Mouse (Mus musculus): ENCODE measurements around the gene Pds5b. TPM values are rescaled to one million over a fixed set of nuclear protein-coding genes. Genes with fewer than 3 reads are reported as not detected.
"Not testable (repeated sequence)": the region's sequence is repeated elsewhere in the genome, so short reads cannot be mapped to it uniquely, and the experiment has no call there.

The Pds5b gene
- polyA plus RNA-seq, 1 experiment, result 0.13 TPM

DNA sequence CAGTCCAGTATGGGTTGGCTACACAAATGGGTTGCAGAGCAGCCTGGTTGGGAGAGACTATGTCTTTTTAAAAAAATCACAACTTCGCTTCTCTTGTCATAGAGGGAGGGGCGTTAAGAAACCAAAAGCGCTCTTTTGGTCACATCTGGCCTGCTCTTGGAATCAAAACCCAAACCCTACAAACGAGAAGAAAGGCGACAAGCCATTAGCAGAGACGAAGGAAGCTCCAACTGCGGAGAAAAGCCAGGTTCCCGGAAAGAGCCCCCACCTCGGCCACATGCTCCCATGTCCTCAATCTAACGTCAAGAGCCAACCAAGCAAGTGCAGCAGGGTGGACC lies 8.8 kb upstream of the Pds5b start:
- Histone ChIP-seq H3K27me3 (ENCODE audit: control insufficient read depth) (peaks cover 3% of the 10 kb centered on the region), H3K4me3 (replicated peaks) (peak overlapping the region; percentile 97), H3K9me3 (ENCODE audit: control insufficient read depth, low read length) (no peaks in the 10 kb centered on the region), H3K4me1 (ENCODE audit: control insufficient read depth) (peaks cover 32% of the 10 kb centered on the region), H3K36me3 (ENCODE audit: control insufficient read depth) (peaks cover 37% of the 10 kb centered on the region)
- TF ChIP-seq GATA1 (IDR thresholded peaks at IDR 0.05; ENCODE audit: low read length) (no peak), TAL1 (IDR thresholded peaks at IDR 0.05; ENCODE audit: low read length) (no peak)

DNA sequence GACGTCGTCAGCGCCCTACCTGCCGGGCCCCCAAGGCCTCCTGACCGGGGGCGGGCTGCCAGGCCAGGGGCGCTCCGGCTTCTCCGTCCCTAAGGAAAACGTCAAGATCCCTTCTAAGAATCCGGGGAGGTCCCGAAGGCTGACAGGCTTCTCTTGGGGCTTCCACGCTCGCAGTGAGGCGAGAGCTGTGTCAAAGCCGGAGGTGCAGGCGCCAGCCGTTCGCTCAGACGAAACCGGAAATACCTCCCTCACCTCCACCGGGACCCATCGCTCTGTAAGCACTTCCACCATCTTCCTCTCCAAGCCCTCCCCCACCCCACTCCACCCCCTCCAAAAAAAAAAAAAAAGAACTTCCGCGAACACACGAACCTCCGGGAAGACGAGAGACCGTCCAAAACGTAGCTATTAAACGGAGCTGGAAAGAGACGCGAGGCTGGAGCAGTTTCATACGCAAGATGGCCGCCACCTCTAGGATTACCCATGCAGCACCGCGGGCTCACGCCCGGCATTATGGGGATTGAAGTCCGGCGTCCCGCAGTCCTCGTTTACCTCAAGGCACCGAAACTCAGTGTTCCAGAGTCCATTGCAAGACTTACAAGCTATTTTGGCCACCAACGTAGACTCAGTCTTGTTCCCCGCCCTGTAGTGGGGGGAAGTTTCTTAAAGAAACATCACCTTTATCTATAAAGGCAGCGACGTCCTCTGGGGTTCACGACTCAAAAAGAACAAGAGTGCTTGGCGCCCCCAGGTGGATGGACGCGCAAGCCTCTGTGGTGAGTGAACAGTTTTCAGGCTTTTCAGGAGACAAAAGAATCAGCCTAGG lies 8.2 kb upstream of the Pds5b start:
- Histone ChIP-seq H3K9me3 (ENCODE audit: control insufficient read depth, low read length) (no peaks in the 10 kb centered on the region), H3K36me3 (ENCODE audit: control insufficient read depth) (peaks cover 32% of the 10 kb centered on the region), H3K27me3 (ENCODE audit: control insufficient read depth) (peaks cover 3% of the 10 kb centered on the region), H3K4me3 (replicated peaks) (peak overlapping the region; percentile 97), H3K4me1 (ENCODE audit: control insufficient read depth) (peaks cover 29% of the 10 kb centered on the region)
- TF ChIP-seq GATA1 (IDR thresholded peaks at IDR 0.05; ENCODE audit: low read length) (no peak), TAL1 (IDR thresholded peaks at IDR 0.05; ENCODE audit: low read length) (no peak)

DNA sequence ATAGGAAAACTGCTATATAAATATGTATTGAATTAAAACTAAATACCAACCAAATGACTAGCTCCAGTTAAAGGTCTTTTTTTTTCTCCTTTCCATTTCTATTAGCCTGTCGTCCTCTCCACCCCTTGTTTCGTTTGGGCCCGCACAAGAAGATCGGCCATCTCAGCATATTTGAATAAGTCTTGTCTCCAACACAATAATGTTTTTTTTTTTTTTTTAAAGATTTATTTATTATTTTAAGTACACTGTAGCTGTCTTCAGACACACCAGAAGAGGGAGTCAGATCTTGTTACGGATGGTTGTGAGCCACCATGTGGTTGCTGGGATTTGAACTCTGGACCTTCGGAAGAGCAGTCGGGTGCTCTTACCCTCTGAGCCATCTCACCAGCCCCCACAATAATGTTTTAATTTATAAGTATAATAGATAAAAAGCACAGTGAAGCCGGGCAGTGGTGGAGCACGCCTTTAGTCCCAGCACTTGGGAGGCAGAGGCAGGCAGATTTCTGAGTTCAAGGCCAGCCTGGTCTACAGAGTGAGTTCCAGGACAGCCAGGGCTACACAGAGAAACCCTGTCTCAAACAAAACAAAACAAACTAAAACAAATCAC lies 7.3 kb upstream of the Pds5b start, which contains the start of gene N4bp2l2:
N4bp2l2 (minus strand) TSS at position 51 of the 607 bp plus-strand sequence.
- not testable (repeated sequence) for H3K27me3 ChIP-seq (ENCODE audit: control insufficient read depth); H3K9me3 ChIP-seq (ENCODE audit: control insufficient read depth, low read length)
- Histone ChIP-seq H3K4me3 (replicated peaks) (peak within 1 kb of the TSS; percentile 97), H3K4me1 (ENCODE audit: control insufficient read depth) (peaks cover 23% of the 10 kb centered on the region), H3K36me3 (ENCODE audit: control insufficient read depth) (peaks cover 23% of the 10 kb centered on the region)

- Histone ChIP-seq H3K4me3 (replicated peaks) (no peak overlapping the region), H3K4me1 (ENCODE audit: control insufficient read depth) (peaks cover 21% of the 10 kb centered on the region), H3K9me3 (ENCODE audit: control insufficient read depth, low read length) (no peaks in the 10 kb centered on the region), H3K27me3 (ENCODE audit: control insufficient read depth) (peaks cover 3% of the 10 kb centered on the region), H3K36me3 (ENCODE audit: control insufficient read depth) (peaks cover 2% of the 10 kb centered on the region)
- TF ChIP-seq TAL1 (IDR thresholded peaks at IDR 0.05; ENCODE audit: low read length), result no peak
- TF ChIP-seq GATA1 (IDR thresholded peaks at IDR 0.05; ENCODE audit: low read length), result no peak
Observed at GRCm38 (mm10) chr5:150668731-150669130, 4.8 kb upstream of the Pds5b start.

DNA sequence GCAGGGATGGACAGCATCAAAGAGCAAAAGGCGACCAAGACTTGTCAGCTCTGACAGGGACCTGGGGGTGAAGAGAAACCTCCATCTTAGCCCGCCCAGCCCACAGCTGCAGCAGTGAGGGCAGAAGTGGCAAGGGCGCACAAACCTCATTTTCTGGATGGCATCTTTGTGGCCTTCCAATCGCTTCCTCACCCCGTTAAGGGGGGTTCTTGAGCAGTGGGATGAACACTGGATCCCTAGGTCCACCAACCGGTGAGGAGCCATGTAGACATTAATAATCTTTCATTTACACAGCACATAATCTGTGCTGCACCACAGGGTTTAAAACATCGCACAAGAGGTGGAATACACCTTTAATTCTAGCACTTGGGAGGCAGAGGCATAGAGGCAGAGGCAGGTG lies 1.2 kb upstream of the Pds5b start:
- Histone ChIP-seq H3K27me3 (ENCODE audit: control insufficient read depth) (peaks cover 3% of the 10 kb centered on the region), H3K4me1 (ENCODE audit: control insufficient read depth) (peaks cover 30% of the 10 kb centered on the region), H3K4me3 (replicated peaks) (no peak overlapping the region), H3K36me3 (ENCODE audit: control insufficient read depth) (no peaks in the 10 kb centered on the region; the same call in 1 of the 2 replicates), H3K9me3 (ENCODE audit: control insufficient read depth, low read length) (no peaks in the 10 kb centered on the region)
- no peak for TF ChIP-seq TAL1 (IDR thresholded peaks at IDR 0.05; ENCODE audit: low read length)
- TF ChIP-seq GATA1 (IDR thresholded peaks at IDR 0.05; ENCODE audit: low read length), result no peak

DNA sequence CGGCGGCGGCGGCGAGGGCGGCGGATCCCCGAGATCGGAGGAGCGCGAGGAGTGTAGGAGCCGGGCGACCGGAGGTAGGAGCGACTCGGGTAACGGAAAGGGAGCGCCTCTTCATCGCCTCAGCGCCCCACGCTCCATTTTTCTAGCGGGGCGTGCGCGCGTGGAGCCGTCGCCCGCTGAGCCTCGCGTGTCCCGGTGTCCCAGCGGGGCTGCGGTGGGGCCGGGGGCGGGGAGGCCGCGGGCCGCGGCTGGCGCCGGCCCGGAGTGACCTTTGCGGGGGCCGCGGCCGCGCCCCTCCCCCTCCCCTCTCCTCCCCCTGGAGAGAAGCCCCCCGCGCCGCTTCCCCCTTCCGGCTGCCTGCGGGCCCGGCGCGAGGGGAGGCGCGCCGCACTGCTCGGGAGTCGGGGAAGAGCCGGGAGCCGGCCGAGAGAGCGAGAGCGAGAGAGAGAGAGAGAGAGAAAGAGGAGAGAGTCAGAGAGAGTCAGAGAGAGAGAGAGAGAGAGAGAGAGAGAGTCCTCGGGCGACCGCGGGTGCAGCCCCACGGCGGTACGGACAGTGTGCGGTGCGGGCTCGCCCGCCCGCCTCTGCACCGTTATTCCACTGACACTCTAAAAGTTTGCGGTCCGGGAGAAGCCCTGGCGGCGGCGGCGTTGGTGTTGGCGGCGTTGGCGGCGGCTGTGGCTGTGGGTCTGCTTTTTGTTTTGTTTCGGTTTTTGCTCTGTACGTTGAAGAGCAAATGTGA lies 512 bp downstream of the Pds5b start:
- Histone ChIP-seq H3K9me3 (ENCODE audit: control insufficient read depth, low read length) (no peaks in the 10 kb centered on the region), H3K36me3 (ENCODE audit: control insufficient read depth) (peaks cover 3% of the 10 kb centered on the region), H3K4me3 (replicated peaks) (peak overlapping the region; percentile 92), H3K4me1 (ENCODE audit: control insufficient read depth) (peaks cover 34% of the 10 kb centered on the region), H3K27me3 (ENCODE audit: control insufficient read depth) (no peaks in the 10 kb centered on the region)
- TF ChIP-seq TAL1 (IDR thresholded peaks at IDR 0.05; ENCODE audit: low read length), result no peak
- no peak for TF ChIP-seq GATA1 (IDR thresholded peaks at IDR 0.05; ENCODE audit: low read length)

- Histone ChIP-seq H3K36me3 (ENCODE audit: control insufficient read depth) (peaks cover 4% of the 10 kb centered on the region), H3K9me3 (ENCODE audit: control insufficient read depth, low read length) (no peaks in the 10 kb centered on the region), H3K4me3 (replicated peaks) (peak overlapping the region; percentile 92), H3K4me1 (ENCODE audit: control insufficient read depth) (peaks cover 38% of the 10 kb centered on the region), H3K27me3 (ENCODE audit: control insufficient read depth) (no peaks in the 10 kb centered on the region)
- no peak for TF ChIP-seq GATA1 (IDR thresholded peaks at IDR 0.05; ENCODE audit: low read length)
- no peak for TF ChIP-seq TAL1 (IDR thresholded peaks at IDR 0.05; ENCODE audit: low read length)
Observed at GRCm38 (mm10) chr5:150674866-150675265, 1.3 kb downstream of the Pds5b start.

GRCm38 (mm10) chr5:150682862-150683261 lies 9.3 kb downstream of the Pds5b start:
- not testable (repeated sequence) for H3K27me3 ChIP-seq (ENCODE audit: control insufficient read depth); H3K4me3 ChIP-seq (replicated peaks); H3K36me3 ChIP-seq (ENCODE audit: control insufficient read depth); H3K9me3 ChIP-seq (ENCODE audit: control insufficient read depth, low read length)
- peaks cover 19% of the 10 kb centered on the region for H3K4me1 ChIP-seq (ENCODE audit: control insufficient read depth)

GRCm38 (mm10) chr5:150690685-150691084 lies 17.1 kb downstream of the Pds5b start:
- no peak overlapping the region for H3K4me3 ChIP-seq (replicated peaks)
- no peaks in the 10 kb centered on the region for H3K27me3 ChIP-seq (ENCODE audit: control insufficient read depth)
- no peak for TF ChIP-seq GATA1 (IDR thresholded peaks at IDR 0.05; ENCODE audit: low read length)
- no peak for TF ChIP-seq TAL1 (IDR thresholded peaks at IDR 0.05; ENCODE audit: low read length)
- no peaks in the 10 kb centered on the region for H3K9me3 ChIP-seq (ENCODE audit: control insufficient read depth, low read length)
- H3K36me3 ChIP-seq (ENCODE audit: control insufficient read depth), result peaks cover 3% of the 10 kb centered on the region
- H3K4me1 ChIP-seq (ENCODE audit: control insufficient read depth), result peaks cover 5% of the 10 kb centered on the region

All from erythroblast, embryonic 14.5 days (primary cell).